Mouse (Mus musculus): ENCODE measurements around the gene Ace3. TPM values are rescaled to one million over a fixed set of nuclear protein-coding genes. Genes with fewer than 3 reads are reported as not detected.

Ace3 gene
- polyA plus RNA-seq, 1 experiment from 2014 or later: 0.07 TPM

DNA sequence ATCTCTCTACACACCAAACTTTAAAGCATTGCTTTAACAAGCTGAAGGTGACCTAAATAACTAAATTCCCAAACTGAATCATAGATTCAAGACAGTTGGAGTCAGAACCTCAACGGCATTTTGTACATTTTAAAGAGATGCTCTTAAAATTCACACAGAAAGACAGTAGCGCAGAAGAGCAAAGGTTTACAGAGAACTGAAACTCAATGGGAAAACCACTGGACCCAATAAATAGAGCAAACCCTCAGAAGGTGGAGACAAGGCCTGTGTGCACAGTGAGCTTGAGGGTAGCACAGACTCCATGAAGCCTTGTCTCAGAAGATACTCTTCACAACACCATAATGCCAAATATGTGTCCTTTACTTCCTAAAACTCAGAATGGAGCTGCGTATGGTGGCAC, 51.3 kb downstream of the Ace3 start:
- no peak overlapping the region for H3K4me2 ChIP-seq (ENCODE audit: low read depth, low read length)
- H3K9me3 ChIP-seq (ENCODE audit: control insufficient read depth, low read length): no peaks in the 10 kb centered on the region
- WGBS: 94% methylated on average over 3 of the region's 3 CpGs
- H3K4me3 ChIP-seq (ENCODE audit: low read length): no peak overlapping the region
- H3K27me3 ChIP-seq (replicated peaks; ENCODE audit: control insufficient read depth, insufficient read depth, low read length): no peaks in the 10 kb centered on the region
- no peak overlapping the region for H3K27ac ChIP-seq (ENCODE audit: low read length)
- no peaks in the 10 kb centered on the region for H3K4me1 ChIP-seq (ENCODE audit: control insufficient read depth, insufficient read depth, low read length)
- peaks cover 6% of the 10 kb centered on the region; the same call in 1 of the 2 replicates for H3K36me3 ChIP-seq (ENCODE audit: control insufficient read depth, insufficient read depth, low read length)
- no peak for ATAC-seq
- no peak overlapping the region for H3K9ac ChIP-seq (ENCODE audit: low read depth, low read length)

DNA sequence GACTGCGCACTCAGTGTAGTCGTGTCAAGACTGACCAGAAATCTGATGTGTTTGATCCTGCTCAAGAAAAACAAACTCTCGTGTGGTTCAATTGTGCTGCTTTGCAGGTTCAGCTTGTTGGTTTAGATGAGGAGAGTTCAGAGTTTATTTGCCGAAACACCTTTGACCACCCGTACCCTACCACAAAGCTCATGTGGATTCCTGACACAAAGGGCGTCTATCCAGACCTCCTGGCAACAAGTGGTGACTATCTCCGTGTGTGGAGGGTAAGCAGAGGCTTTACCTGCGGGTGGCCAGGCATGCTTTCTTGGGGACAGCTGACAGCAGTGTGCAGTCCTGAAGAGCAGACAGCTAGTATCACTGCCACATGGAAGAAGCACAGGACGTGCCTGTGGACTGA, 52.1 kb downstream of the Ace3 start:
- H3K4me2 ChIP-seq (ENCODE audit: low read depth, low read length): no peak overlapping the region
- H3K27ac ChIP-seq (ENCODE audit: low read length): no peak overlapping the region
- H3K4me1 ChIP-seq (ENCODE audit: control insufficient read depth, insufficient read depth, low read length): no peaks in the 10 kb centered on the region
- 82% methylated on average over 9 of the region's 9 CpGs for WGBS
- no peak overlapping the region for H3K4me3 ChIP-seq (ENCODE audit: low read length)
- no peaks in the 10 kb centered on the region for H3K9me3 ChIP-seq (ENCODE audit: control insufficient read depth, low read length)
- H3K9ac ChIP-seq (ENCODE audit: low read depth, low read length): no peak overlapping the region
- no peak for ATAC-seq
- peaks cover 6% of the 10 kb centered on the region; the same call in 1 of the 2 replicates for H3K36me3 ChIP-seq (ENCODE audit: control insufficient read depth, insufficient read depth, low read length)
- H3K27me3 ChIP-seq (replicated peaks; ENCODE audit: control insufficient read depth, insufficient read depth, low read length): no peaks in the 10 kb centered on the region

DNA sequence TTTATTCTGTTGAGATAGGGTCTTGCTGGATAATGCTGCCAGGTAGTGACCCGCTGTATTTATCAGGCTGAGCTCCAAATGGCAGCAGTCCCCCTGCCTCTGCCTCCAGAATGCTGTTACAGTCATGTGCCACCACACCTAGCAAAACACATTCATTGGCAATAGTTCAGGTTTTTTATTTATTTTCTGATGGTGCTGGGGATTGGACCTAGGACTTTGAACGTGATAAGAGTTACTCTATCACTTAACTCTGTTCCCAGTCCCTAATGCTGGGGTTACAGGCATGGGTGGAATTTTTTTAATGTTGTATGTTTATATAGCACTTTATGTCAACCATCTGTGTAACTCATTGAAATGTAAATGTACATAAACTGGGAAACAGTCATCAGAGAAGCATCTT, 59.4 kb downstream of the Ace3 start:
- peak; percentile 56 for ATAC-seq
- H3K4me3 ChIP-seq (ENCODE audit: low read length): no peak overlapping the region
- 76% methylated on average over 2 of the region's 2 CpGs for WGBS
- peaks cover 11% of the 10 kb centered on the region; the same call in 1 of the 2 replicates for H3K36me3 ChIP-seq (ENCODE audit: control insufficient read depth, insufficient read depth, low read length)
- H3K4me1 ChIP-seq (ENCODE audit: control insufficient read depth, insufficient read depth, low read length): no peaks in the 10 kb centered on the region
- H3K4me2 ChIP-seq (ENCODE audit: low read depth, low read length): no peak overlapping the region
- peak overlapping the region; percentile 36; the same call in 1 of the 2 replicates for H3K27ac ChIP-seq (ENCODE audit: low read length)
- no peak overlapping the region for H3K9ac ChIP-seq (ENCODE audit: low read depth, low read length)
- H3K27me3 ChIP-seq (replicated peaks; ENCODE audit: control insufficient read depth, insufficient read depth, low read length): no peaks in the 10 kb centered on the region
- H3K9me3 ChIP-seq (ENCODE audit: control insufficient read depth, low read length): no peaks in the 10 kb centered on the region

DNA sequence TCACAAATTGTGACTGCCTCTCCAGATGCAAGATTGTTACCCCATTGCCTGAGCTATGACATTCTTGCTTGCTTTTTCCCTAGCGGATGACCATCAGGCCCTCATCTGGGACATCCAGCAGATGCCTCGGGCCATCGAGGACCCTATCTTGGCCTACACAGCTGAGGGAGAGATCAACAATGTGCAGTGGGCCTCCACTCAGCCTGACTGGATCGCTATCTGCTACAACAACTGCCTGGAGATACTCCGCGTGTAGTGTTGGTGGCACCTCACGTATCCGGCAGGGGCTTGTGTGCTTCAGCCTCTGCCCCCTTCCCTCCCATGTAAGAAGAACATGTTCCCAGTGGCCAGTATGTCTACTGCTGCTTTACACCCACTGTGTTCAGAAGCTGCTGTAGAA, 60.1 kb downstream of the Ace3 start:
- 92% methylated on average over 8 of the region's 8 CpGs for WGBS
- ATAC-seq: no peak
- H3K9me3 ChIP-seq (ENCODE audit: control insufficient read depth, low read length): no peaks in the 10 kb centered on the region
- H3K4me3 ChIP-seq (ENCODE audit: low read length): no peak overlapping the region
- peaks cover 11% of the 10 kb centered on the region; the same call in 1 of the 2 replicates for H3K36me3 ChIP-seq (ENCODE audit: control insufficient read depth, insufficient read depth, low read length)
- no peaks in the 10 kb centered on the region for H3K27me3 ChIP-seq (replicated peaks; ENCODE audit: control insufficient read depth, insufficient read depth, low read length)
- H3K4me2 ChIP-seq (ENCODE audit: low read depth, low read length): no peak overlapping the region
- peak overlapping the region; percentile 34; the same call in 1 of the 2 replicates for H3K27ac ChIP-seq (ENCODE audit: low read length)
- H3K9ac ChIP-seq (ENCODE audit: low read depth, low read length): no peak overlapping the region
- no peaks in the 10 kb centered on the region for H3K4me1 ChIP-seq (ENCODE audit: control insufficient read depth, insufficient read depth, low read length)

Other genes starting within 250 kb of the Ace3 start
- 43.9 and 46.5 TPM in 2 replicates for gene Cyb561, start 41.3 kb upstream of the Ace3 start, polyA plus RNA-seq (2015; fragmentation: Nextera tagmentation; extraction: Ambion mirVana)
- gene Ace, start 26.7 kb upstream of the Ace3 start, polyA plus RNA-seq (2015; fragmentation: Nextera tagmentation; extraction: Ambion mirVana): 18.6 and 41.2 TPM in 2 replicates
- 2.1 and 2.6 TPM in 2 replicates for gene Kcnh6, start 13.4 kb downstream of the Ace3 start, polyA plus RNA-seq (2015; fragmentation: Nextera tagmentation; extraction: Ambion mirVana)
- gene Dcaf7, start 42.2 kb downstream of the Ace3 start, polyA plus RNA-seq (2015; fragmentation: Nextera tagmentation; extraction: Ambion mirVana): 42.7 and 48.0 TPM in 2 replicates
- gene Taco1, start 71.4 kb downstream of the Ace3 start, polyA plus RNA-seq (2015; fragmentation: Nextera tagmentation; extraction: Ambion mirVana): 14.0 and 17.7 TPM in 2 replicates
- gene Map3k3, start 89.9 kb downstream of the Ace3 start, polyA plus RNA-seq (2015; fragmentation: Nextera tagmentation; extraction: Ambion mirVana): 5.7 and 6.1 TPM in 2 replicates
- gene Gm10840, start 166.2 kb downstream of the Ace3 start, polyA plus RNA-seq (2015; fragmentation: Nextera tagmentation; extraction: Ambion mirVana): not detected in 2 replicates
- 80.1 and 84.3 TPM in 2 replicates for gene Limd2, start 166.2 kb downstream of the Ace3 start, polyA plus RNA-seq (2015; fragmentation: Nextera tagmentation; extraction: Ambion mirVana)
- gene Strada, start 207.5 kb downstream of the Ace3 start, polyA plus RNA-seq (2015; fragmentation: Nextera tagmentation; extraction: Ambion mirVana): 13.0 and 13.5 TPM in 2 replicates
- 94.0 and 97.3 TPM in 2 replicates for gene Ccdc47, start 221.7 kb downstream of the Ace3 start, polyA plus RNA-seq (2015; fragmentation: Nextera tagmentation; extraction: Ambion mirVana)
- gene Ddx42, start 222.3 kb downstream of the Ace3 start, polyA plus RNA-seq (2015; fragmentation: Nextera tagmentation; extraction: Ambion mirVana): 54.5 and 57.5 TPM in 2 replicates